Mouse (Mus musculus): ENCODE data around the gene Gm20388.

GRCm38 (mm10) chr8:120017786-120018185, 107.1 kb downstream of the Gm20388 start:
- TF ChIP-seq CTCF (IDR thresholded peaks at IDR 0.05; ENCODE audit: extremely low read depth, insufficient read depth, low read length) (no peak), POLR2A (IDR thresholded peaks at IDR 0.05; ENCODE audit: extremely low read depth, insufficient read depth, low read length) (no peak)

Measured in cortical plate, adult 2 months (tissue).